Mouse (Mus musculus): ENCODE data around the gene Lrfn2. TPM values are rescaled to one million over a fixed set of nuclear protein-coding genes. Genes with fewer than 3 reads are reported as not detected.
A peak's percentile ranks its signal among the peaks of the same experiment; 100 is the strongest.

Gene Lrfn2
- polyA plus RNA-seq, 1 experiment from 2014 or later, result 1.0 TPM

- ATAC-seq (ENCODE audit: insufficient read depth, low FRiP score), result no peak
- Histone ChIP-seq H3K9ac (ENCODE audit: low read length) (no peak overlapping the region), H3K4me3 (replicated peaks; ENCODE audit: low read length) (no peak overlapping the region), H3K9me3 (replicated peaks; ENCODE audit: control insufficient read depth, low read length) (no peaks in the 10 kb centered on the region), H3K27me3 (ENCODE audit: control insufficient read depth, insufficient read depth, low read length) (no peaks in the 10 kb centered on the region), H3K27ac (ENCODE audit: low read length) (no peak overlapping the region), H3K36me3 (ENCODE audit: control insufficient read depth, insufficient read depth, low read length) (no peaks in the 10 kb centered on the region), H3K4me1 (ENCODE audit: control insufficient read depth, insufficient read depth, low read length) (peaks cover 11% of the 10 kb centered on the region), H3K4me2 (ENCODE audit: low read depth, low read length) (no peak overlapping the region)
- 77% methylated on average over 7 of the region's 7 CpGs for WGBS
Measured at GRCm38 (mm10) chr17:48956033-48956631, 24.0 kb downstream of the Lrfn2 start.

GRCm38 (mm10) chr17:48960161-48960698 is 28.1 kb downstream of the Lrfn2 start:
- 0 out of 2 replicates have a peak overlapping the region, but pooled peaks have one; percentile 28 for H3K9ac ChIP-seq (ENCODE audit: low read length)
- no peaks in the 10 kb centered on the region for H3K36me3 ChIP-seq (ENCODE audit: control insufficient read depth, insufficient read depth, low read length)
- peaks cover 11% of the 10 kb centered on the region for H3K4me1 ChIP-seq (ENCODE audit: control insufficient read depth, insufficient read depth, low read length)
- H3K9me3 ChIP-seq (replicated peaks; ENCODE audit: control insufficient read depth, low read length), result no peaks in the 10 kb centered on the region
- peak overlapping the region; percentile 50 for H3K4me2 ChIP-seq (ENCODE audit: low read depth, low read length)
- H3K4me3 ChIP-seq (replicated peaks; ENCODE audit: low read length), result peak overlapping the region; percentile 20; the same call in 1 of the 2 replicates
- 1% methylated on average over 13 of the region's 16 CpGs for WGBS
- peak; percentile 84; the same call in 1 of the 2 replicates for ATAC-seq (ENCODE audit: insufficient read depth, low FRiP score)
- H3K27ac ChIP-seq (ENCODE audit: low read length), result no peak overlapping the region
- H3K27me3 ChIP-seq (ENCODE audit: control insufficient read depth, insufficient read depth, low read length), result no peaks in the 10 kb centered on the region

- Histone ChIP-seq H3K9me3 (replicated peaks; ENCODE audit: control insufficient read depth, low read length) (no peaks in the 10 kb centered on the region), H3K4me2 (ENCODE audit: low read depth, low read length) (no peak overlapping the region), H3K36me3 (ENCODE audit: control insufficient read depth, insufficient read depth, low read length) (no peaks in the 10 kb centered on the region), H3K4me3 (replicated peaks; ENCODE audit: low read length) (no peak overlapping the region), H3K4me1 (ENCODE audit: control insufficient read depth, insufficient read depth, low read length) (peaks cover 11% of the 10 kb centered on the region), H3K27ac (ENCODE audit: low read length) (no peak overlapping the region), H3K27me3 (ENCODE audit: control insufficient read depth, insufficient read depth, low read length) (no peaks in the 10 kb centered on the region), H3K9ac (ENCODE audit: low read length) (no peak overlapping the region)
- no peak for ATAC-seq (ENCODE audit: insufficient read depth, low FRiP score)
- 66% methylated on average over 3 of the region's 3 CpGs for WGBS
Measured at GRCm38 (mm10) chr17:48962646-48963045, 30.5 kb downstream of the Lrfn2 start.

- no peaks in the 10 kb centered on the region for H3K36me3 ChIP-seq (ENCODE audit: control insufficient read depth, insufficient read depth, low read length)
- WGBS, result 84% methylated on average over 9 of the region's 9 CpGs
- no peak overlapping the region for H3K4me2 ChIP-seq (ENCODE audit: low read depth, low read length)
- no peak overlapping the region for H3K9ac ChIP-seq (ENCODE audit: low read length)
- H3K27ac ChIP-seq (ENCODE audit: low read length), result no peak overlapping the region
- peaks cover 11% of the 10 kb centered on the region for H3K4me1 ChIP-seq (ENCODE audit: control insufficient read depth, insufficient read depth, low read length)
- no peak for ATAC-seq (ENCODE audit: insufficient read depth, low FRiP score)
- no peak overlapping the region for H3K4me3 ChIP-seq (replicated peaks; ENCODE audit: low read length)
- no peaks in the 10 kb centered on the region for H3K9me3 ChIP-seq (replicated peaks; ENCODE audit: control insufficient read depth, low read length)
- H3K27me3 ChIP-seq (ENCODE audit: control insufficient read depth, insufficient read depth, low read length), result no peaks in the 10 kb centered on the region
Measured at GRCm38 (mm10) chr17:48963740-48964139, 31.6 kb downstream of the Lrfn2 start.

- Histone ChIP-seq H3K4me1 (ENCODE audit: control insufficient read depth, insufficient read depth, low read length) (no peaks in the 10 kb centered on the region), H3K9me3 (replicated peaks; ENCODE audit: control insufficient read depth, low read length) (no peaks in the 10 kb centered on the region), H3K27ac (ENCODE audit: low read length) (no peak overlapping the region), H3K9ac (ENCODE audit: low read length) (no peak overlapping the region), H3K36me3 (ENCODE audit: control insufficient read depth, insufficient read depth, low read length) (no peaks in the 10 kb centered on the region), H3K27me3 (ENCODE audit: control insufficient read depth, insufficient read depth, low read length) (no peaks in the 10 kb centered on the region), H3K4me3 (replicated peaks; ENCODE audit: low read length) (no peak overlapping the region), H3K4me2 (ENCODE audit: low read depth, low read length) (no peak overlapping the region)
- WGBS, result 86% methylated on average over 13 of the region's 13 CpGs
- ATAC-seq (ENCODE audit: insufficient read depth, low FRiP score), result no peak
Measured at GRCm38 (mm10) chr17:48968304-48968703, 36.1 kb downstream of the Lrfn2 start.

- WGBS, result 70% methylated on average over 10 of the region's 10 CpGs
- no peak overlapping the region for H3K27ac ChIP-seq (ENCODE audit: low read length)
- H3K4me1 ChIP-seq (ENCODE audit: control insufficient read depth, insufficient read depth, low read length), result peaks cover 15% of the 10 kb centered on the region
- H3K9ac ChIP-seq (ENCODE audit: low read length), result no peak overlapping the region
- no peaks in the 10 kb centered on the region for H3K36me3 ChIP-seq (ENCODE audit: control insufficient read depth, insufficient read depth, low read length)
- no peak overlapping the region for H3K4me3 ChIP-seq (replicated peaks; ENCODE audit: low read length)
- no peak for ATAC-seq (ENCODE audit: insufficient read depth, low FRiP score)
- no peak overlapping the region for H3K4me2 ChIP-seq (ENCODE audit: low read depth, low read length)
- H3K9me3 ChIP-seq (replicated peaks; ENCODE audit: control insufficient read depth, low read length), result no peaks in the 10 kb centered on the region
- H3K27me3 ChIP-seq (ENCODE audit: control insufficient read depth, insufficient read depth, low read length), result no peaks in the 10 kb centered on the region
Measured at GRCm38 (mm10) chr17:48971296-48971695, 39.1 kb downstream of the Lrfn2 start.

GRCm38 (mm10) chr17:48972866-48973265 is 40.7 kb downstream of the Lrfn2 start:
- 51% methylated on average over 6 of the region's 6 CpGs for WGBS
- Histone ChIP-seq H3K4me2 (ENCODE audit: low read depth, low read length) (no peak overlapping the region), H3K4me1 (ENCODE audit: control insufficient read depth, insufficient read depth, low read length) (peaks cover 17% of the 10 kb centered on the region), H3K27me3 (ENCODE audit: control insufficient read depth, insufficient read depth, low read length) (no peaks in the 10 kb centered on the region), H3K27ac (ENCODE audit: low read length) (no peak overlapping the region), H3K9ac (ENCODE audit: low read length) (no peak overlapping the region), H3K4me3 (replicated peaks; ENCODE audit: low read length) (no peak overlapping the region), H3K9me3 (replicated peaks; ENCODE audit: control insufficient read depth, low read length) (no peaks in the 10 kb centered on the region), H3K36me3 (ENCODE audit: control insufficient read depth, insufficient read depth, low read length) (no peaks in the 10 kb centered on the region)
- ATAC-seq (ENCODE audit: insufficient read depth, low FRiP score), result no peak

- no peak overlapping the region for H3K27ac ChIP-seq (ENCODE audit: low read length)
- no peaks in the 10 kb centered on the region for H3K9me3 ChIP-seq (replicated peaks; ENCODE audit: control insufficient read depth, low read length)
- H3K4me2 ChIP-seq (ENCODE audit: low read depth, low read length), result no peak overlapping the region
- H3K27me3 ChIP-seq (ENCODE audit: control insufficient read depth, insufficient read depth, low read length), result no peaks in the 10 kb centered on the region
- H3K4me1 ChIP-seq (ENCODE audit: control insufficient read depth, insufficient read depth, low read length), result peaks cover 17% of the 10 kb centered on the region
- no peak overlapping the region for H3K4me3 ChIP-seq (replicated peaks; ENCODE audit: low read length)
- no peak for ATAC-seq (ENCODE audit: insufficient read depth, low FRiP score)
- no peak overlapping the region for H3K9ac ChIP-seq (ENCODE audit: low read length)
- 34% methylated on average over 3 of the region's 3 CpGs for WGBS
- H3K36me3 ChIP-seq (ENCODE audit: control insufficient read depth, insufficient read depth, low read length), result no peaks in the 10 kb centered on the region
Measured at GRCm38 (mm10) chr17:48973394-48973793, 41.2 kb downstream of the Lrfn2 start.

GRCm38 (mm10) chr17:48975055-48975454 is 42.9 kb downstream of the Lrfn2 start:
- no peaks in the 10 kb centered on the region for H3K36me3 ChIP-seq (ENCODE audit: control insufficient read depth, insufficient read depth, low read length)
- WGBS, result 41% methylated on average over 4 of the region's 4 CpGs
- H3K4me3 ChIP-seq (replicated peaks; ENCODE audit: low read length), result no peak overlapping the region
- H3K4me2 ChIP-seq (ENCODE audit: low read depth, low read length), result no peak overlapping the region
- no peaks in the 10 kb centered on the region for H3K9me3 ChIP-seq (replicated peaks; ENCODE audit: control insufficient read depth, low read length)
- peak overlapping the region; percentile 49 for H3K27ac ChIP-seq (ENCODE audit: low read length)
- ATAC-seq (ENCODE audit: insufficient read depth, low FRiP score), result peak; percentile 54; the same call in 1 of the 2 replicates
- H3K27me3 ChIP-seq (ENCODE audit: control insufficient read depth, insufficient read depth, low read length), result no peaks in the 10 kb centered on the region
- peaks cover 17% of the 10 kb centered on the region for H3K4me1 ChIP-seq (ENCODE audit: control insufficient read depth, insufficient read depth, low read length)
- 0 out of 2 replicates have a peak overlapping the region, but pooled peaks have one; percentile 14 for H3K9ac ChIP-seq (ENCODE audit: low read length)

Data from stomach, embryonic 16.5 days (tissue).